Mouse (Mus musculus) lung, embryonic 16.5 days (tissue): ENCODE results near the gene Commd7. TPM values are rescaled to one million over a fixed set of nuclear protein-coding genes. Genes with fewer than 3 reads are reported as not detected.

Experiments used
- ATAC-seq: fragments of 200-750 bp; cut with Nextera tagmentation; 2 replicates; pipeline ENCODE4 v1.8.0; 2017; ENCODE audit warnings: low read depth, mild to moderate bottlenecking, moderate library complexity
- H3K27ac ChIP-seq: fragments of 300-500 bp; sonication (generic); 2 replicates; pipeline ENCODE4 v1.5.1; 2014; ENCODE audit warnings: mild to moderate bottlenecking, control low read depth, low read length
- H3K27me3 ChIP-seq: fragments of 300-500 bp; sonication (generic); 2 replicates; pipeline ENCODE4 v1.6.1; 2014; ENCODE audit warnings: low read depth, low read length, mixed read lengths; ENCODE audit not compliant: control insufficient read depth, insufficient read depth
- H3K36me3 ChIP-seq: fragments of 300-500 bp; sonication (generic); 2 replicates; pipeline ENCODE4 v1.6.1; 2014; ENCODE audit warnings: low read length; ENCODE audit not compliant: control insufficient read depth, insufficient read depth
- H3K4me1 ChIP-seq: fragments of 300-500 bp; sonication (generic); replicated peaks from 2 replicates; pipeline ENCODE4 v1.6.1; 2014; ENCODE audit warnings: low read length, mixed read lengths; ENCODE audit not compliant: control insufficient read depth, insufficient read depth
- H3K4me2 ChIP-seq: fragments of 300-500 bp; sonication (generic); 2 replicates; pipeline ENCODE4 v1.6.1; 2014; ENCODE audit warnings: low read depth, low read length, control low read depth
- H3K4me3 ChIP-seq: fragments of 300-500 bp; sonication (generic); 2 replicates; pipeline ENCODE4 v1.5.1; 2014; ENCODE audit warnings: mild to moderate bottlenecking, low read length, control low read depth
- H3K9ac ChIP-seq: fragments of 300-500 bp; sonication (generic); 2 replicates; pipeline ENCODE4 v1.6.1; 2014; ENCODE audit warnings: low read length, control low read depth
- H3K9me3 ChIP-seq: fragments of 300-500 bp; sonication (generic); 2 replicates; pipeline ENCODE4 v1.6.1; 2016; ENCODE audit warnings: low read length; ENCODE audit not compliant: control insufficient read depth
- WGBS: fragments of 180-500 bp; shearing (Covaris S2); extraction: QIAGEN DNeasy Blood & Tissue Kit; methylation state at CpG from one replicate; pipeline ENCODE4 v1.1.7; 2014; 5-methylcytosine and 5-hydroxymethylcytosine counted together
- polyA plus RNA-seq: library from polyadenylated mRNA; unstranded; fragments of >200 nt; fragmentation: Nextera tagmentation; extraction: Ambion mirVana; gene quantifications from 2 replicates; pipeline ENCODE4 v1.2.1, GENCODE M21; 2015

Gene Commd7
- polyA plus RNA-seq, 1 experiment from 2014 or later, result 81.0 TPM

DNA sequence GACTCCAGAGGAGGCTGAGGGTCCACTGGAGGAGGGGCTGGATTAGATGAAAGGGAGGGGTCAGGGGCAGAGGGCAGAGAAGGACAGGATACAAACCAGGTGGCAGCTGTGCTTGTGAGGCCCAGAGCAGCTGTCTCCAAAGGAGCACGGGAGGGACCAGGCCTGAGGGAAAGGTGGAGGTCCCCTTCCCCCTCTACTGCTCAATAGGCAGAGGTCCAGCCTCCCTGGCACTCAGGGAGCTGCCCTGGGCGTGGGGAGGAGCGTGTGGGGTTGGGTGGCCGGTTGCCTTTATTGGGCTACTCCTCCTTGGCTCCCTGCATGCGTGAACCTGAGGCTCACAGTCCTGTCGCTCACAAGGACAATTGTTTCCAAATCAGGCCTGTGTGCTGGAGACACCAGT, 57.0 kb downstream of the Commd7 start:
- H3K36me3 ChIP-seq, result no peaks in the 10 kb centered on the region
- H3K9me3 ChIP-seq, result no peaks in the 10 kb centered on the region
- no peaks in the 10 kb centered on the region for H3K27me3 ChIP-seq
- ATAC-seq, result no peak
- H3K9ac ChIP-seq, result no peak overlapping the region
- H3K4me1 ChIP-seq, result no peaks in the 10 kb centered on the region
- WGBS, result 41% methylated on average over 6 of the region's 6 CpGs
- no peak overlapping the region for H3K4me3 ChIP-seq
- H3K27ac ChIP-seq, result no peak overlapping the region
- H3K4me2 ChIP-seq, result no peak overlapping the region

DNA sequence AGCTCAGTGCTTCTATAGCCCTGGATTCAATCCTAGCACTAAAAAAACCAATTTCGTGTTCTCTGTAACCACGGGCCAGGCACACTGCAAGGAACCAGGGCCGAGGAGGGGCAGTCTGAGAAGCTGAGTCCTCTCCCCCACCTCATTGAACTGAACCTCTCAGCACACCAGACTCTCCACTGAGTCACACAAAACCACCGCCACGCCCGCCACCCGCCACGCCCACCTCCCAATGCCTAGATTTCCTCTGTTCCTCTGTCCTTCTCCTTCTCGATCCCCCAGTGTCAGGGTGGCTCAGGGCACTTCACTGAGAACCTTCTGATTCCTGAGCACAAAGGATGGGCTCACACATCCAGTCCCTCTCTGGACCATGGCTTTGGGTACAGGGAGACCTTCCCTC, 59.5 kb downstream of the Commd7 start:
- Histone ChIP-seq H3K4me1 (no peaks in the 10 kb centered on the region), H3K9me3 (no peaks in the 10 kb centered on the region), H3K27me3 (no peaks in the 10 kb centered on the region), H3K27ac (no peak overlapping the region), H3K9ac (no peak overlapping the region), H3K36me3 (no peaks in the 10 kb centered on the region), H3K4me2 (no peak overlapping the region), H3K4me3 (no peak overlapping the region)
- WGBS, result 83% methylated on average over 9 of the region's 9 CpGs
- ATAC-seq, result no peak

DNA sequence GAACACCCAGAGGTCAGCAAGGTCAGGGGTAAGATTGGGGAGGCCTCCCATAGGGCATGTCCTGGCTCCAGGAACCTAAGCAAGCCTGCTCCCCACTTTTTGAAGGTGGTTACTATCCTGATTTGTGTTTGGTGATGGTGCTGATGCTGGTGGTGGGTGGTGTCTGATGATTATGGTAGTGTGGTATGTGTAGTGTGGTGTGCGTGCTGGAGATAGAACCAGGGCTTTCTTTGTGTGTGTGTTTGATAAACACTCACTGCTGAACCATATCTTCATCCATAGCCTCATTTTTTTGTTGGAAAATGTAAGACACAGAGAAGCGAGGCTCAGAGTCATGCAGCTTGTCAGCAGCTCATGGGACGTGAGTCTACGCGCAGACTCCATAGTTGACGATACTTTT, 64.0 kb downstream of the Commd7 start:
- Histone ChIP-seq H3K4me3 (no peak overlapping the region), H3K9ac (no peak overlapping the region), H3K27me3 (no peaks in the 10 kb centered on the region), H3K36me3 (no peaks in the 10 kb centered on the region), H3K4me2 (no peak overlapping the region), H3K9me3 (no peaks in the 10 kb centered on the region), H3K27ac (no peak overlapping the region), H3K4me1 (no peaks in the 10 kb centered on the region)
- 83% methylated on average over 6 of the region's 6 CpGs for WGBS
- ATAC-seq, result no peak

- Histone ChIP-seq H3K36me3 (no peaks in the 10 kb centered on the region), H3K27me3 (no peaks in the 10 kb centered on the region), H3K4me3 (no peak overlapping the region), H3K27ac (no peak overlapping the region), H3K9me3 (no peaks in the 10 kb centered on the region), H3K4me1 (no peaks in the 10 kb centered on the region), H3K9ac (no peak overlapping the region), H3K4me2 (no peak overlapping the region)
- WGBS, result 51% methylated on average over 4 of the region's 4 CpGs
- no peak for ATAC-seq
Measured at GRCm38 (mm10) chr2:153568013-153568412, 64.6 kb downstream of the Commd7 start.

Other genes starting within 250 kb of the Commd7 start
- gene 4930404H24Rik, start 140.0 kb downstream of the Commd7 start, polyA plus RNA-seq, result not detected in 2 replicates
- gene Nol4l, start 102.8 kb downstream of the Commd7 start, polyA plus RNA-seq, result 8.9 and 9.9 TPM in 2 replicates
- 11.7 and 12.1 TPM in 2 replicates for gene Dnmt3b, start 16.7 kb upstream of the Commd7 start, polyA plus RNA-seq
- 0.10 and 0.20 TPM in 2 replicates for gene Dnmt3c, start 63.9 kb upstream of the Commd7 start, polyA plus RNA-seq
- 235 and 255 TPM in 2 replicates for gene Mapre1, start 108.5 kb upstream of the Commd7 start, polyA plus RNA-seq
- gene Efcab8, start 147.2 kb upstream of the Commd7 start, polyA plus RNA-seq, result not detected in 2 replicates
- not detected in 2 replicates for gene Sun5, start 238.3 kb upstream of the Commd7 start, polyA plus RNA-seq
- not detected in 2 replicates for gene Bpifb2, start 242.3 kb upstream of the Commd7 start, polyA plus RNA-seq